Mouse (Mus musculus) stomach, embryonic 14.5 days (tissue): ENCODE data around the gene Rasgef1c. TPM values are rescaled to one million over a fixed set of nuclear protein-coding genes. Genes with fewer than 3 reads are reported as not detected.

Source experiments
- ATAC-seq: fragments of 200-750 bp; cut with Nextera tagmentation; 2 replicates; pipeline ENCODE4 v1.8.0; 2017; ENCODE audit warnings: low read depth, moderate TSS enrichment; ENCODE audit not compliant: insufficient number of reproducible peaks, insufficient read depth, low FRiP score
- H3K27ac ChIP-seq: fragments of 300-500 bp; sonication (generic); 2 replicates; pipeline ENCODE4 v1.5.1; 2014; ENCODE audit warnings: mild to moderate bottlenecking, low read length, moderate library complexity, mixed read lengths
- H3K27me3 ChIP-seq: fragments of 300-500 bp; sonication (generic); 2 replicates; pipeline ENCODE4 v1.6.1; 2014; ENCODE audit warnings: low read length, control low read depth, mixed read lengths; ENCODE audit not compliant: control insufficient read depth, insufficient read depth
- H3K36me3 ChIP-seq: fragments of 300-500 bp; sonication (generic); 2 replicates; pipeline ENCODE4 v1.6.1; 2014; ENCODE audit warnings: mild to moderate bottlenecking, control low read depth, low read length, moderate library complexity, mixed read lengths; ENCODE audit not compliant: control insufficient read depth, insufficient read depth
- H3K4me1 ChIP-seq: fragments of 300-500 bp; sonication (generic); 2 replicates; pipeline ENCODE4 v1.6.1; 2014; ENCODE audit warnings: low read length, control low read depth, mixed read lengths; ENCODE audit not compliant: control insufficient read depth, insufficient read depth
- H3K4me2 ChIP-seq: fragments of 300-500 bp; sonication (generic); replicated peaks from 2 replicates; pipeline ENCODE4 v1.6.1; 2014; ENCODE audit warnings: low read depth, low read length, control low read depth
- H3K4me3 ChIP-seq: fragments of 300-500 bp; sonication (generic); 2 replicates; pipeline ENCODE4 v1.5.1; 2014; ENCODE audit warnings: low read depth, low read length, control low read depth
- H3K9ac ChIP-seq: fragments of 300-500 bp; sonication (generic); replicated peaks from 2 replicates; pipeline ENCODE4 v1.6.1; 2014; ENCODE audit warnings: low read depth, mild to moderate bottlenecking, control low read depth, low read length, moderate library complexity, mixed read lengths
- H3K9me3 ChIP-seq: fragments of 300-500 bp; sonication (generic); 2 replicates; pipeline ENCODE4 v1.6.1; 2016; ENCODE audit warnings: low read depth, low read length, control low read depth; ENCODE audit not compliant: control insufficient read depth
- WGBS: fragments of 180-500 bp; shearing (Covaris S2); extraction: QIAGEN DNeasy Blood & Tissue Kit; methylation state at CpG from one replicate; pipeline ENCODE4 v1.1.7; 2014; 5-methylcytosine and 5-hydroxymethylcytosine counted together
- polyA plus RNA-seq: library from polyadenylated mRNA; unstranded; fragments of >200 nt; fragmentation: Nextera tagmentation; extraction: Ambion mirVana; gene quantifications from 2 replicates; pipeline ENCODE4 v1.2.1, GENCODE M21; 2014

The Rasgef1c gene
- polyA plus RNA-seq, 1 experiment from 2014 or later, result 0.54 TPM

DNA sequence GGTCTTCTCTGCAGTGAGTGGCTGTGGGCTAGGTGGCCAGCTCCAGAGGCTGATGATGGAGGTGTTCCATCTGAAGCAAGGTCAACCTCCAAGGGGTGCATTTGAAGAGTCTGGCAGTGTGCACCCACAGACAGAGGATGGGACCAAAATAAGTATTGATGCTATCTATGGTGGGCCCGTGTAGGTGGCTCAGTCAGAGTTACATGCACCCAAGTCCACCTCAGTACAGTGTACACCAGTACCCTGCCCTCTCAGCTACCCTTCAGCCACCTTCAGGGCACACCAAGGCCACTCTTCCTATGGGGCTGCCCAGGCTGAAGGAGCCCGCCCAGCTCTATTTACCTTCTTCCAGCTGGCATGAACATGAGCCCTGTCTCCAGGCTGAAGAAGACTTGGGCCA, 68.1 kb downstream of the Rasgef1c start:
- H3K36me3 ChIP-seq, result no peaks in the 10 kb centered on the region
- H3K4me1 ChIP-seq, result no peaks in the 10 kb centered on the region
- H3K9ac ChIP-seq, result no peak overlapping the region
- no peak overlapping the region for H3K4me3 ChIP-seq
- no peak for ATAC-seq
- no peak overlapping the region for H3K4me2 ChIP-seq
- WGBS, result 88% methylated on average over 2 of the region's 2 CpGs
- H3K27ac ChIP-seq, result no peak overlapping the region
- no peaks in the 10 kb centered on the region for H3K27me3 ChIP-seq
- no peaks in the 10 kb centered on the region; the same call in 1 of the 2 replicates for H3K9me3 ChIP-seq

DNA sequence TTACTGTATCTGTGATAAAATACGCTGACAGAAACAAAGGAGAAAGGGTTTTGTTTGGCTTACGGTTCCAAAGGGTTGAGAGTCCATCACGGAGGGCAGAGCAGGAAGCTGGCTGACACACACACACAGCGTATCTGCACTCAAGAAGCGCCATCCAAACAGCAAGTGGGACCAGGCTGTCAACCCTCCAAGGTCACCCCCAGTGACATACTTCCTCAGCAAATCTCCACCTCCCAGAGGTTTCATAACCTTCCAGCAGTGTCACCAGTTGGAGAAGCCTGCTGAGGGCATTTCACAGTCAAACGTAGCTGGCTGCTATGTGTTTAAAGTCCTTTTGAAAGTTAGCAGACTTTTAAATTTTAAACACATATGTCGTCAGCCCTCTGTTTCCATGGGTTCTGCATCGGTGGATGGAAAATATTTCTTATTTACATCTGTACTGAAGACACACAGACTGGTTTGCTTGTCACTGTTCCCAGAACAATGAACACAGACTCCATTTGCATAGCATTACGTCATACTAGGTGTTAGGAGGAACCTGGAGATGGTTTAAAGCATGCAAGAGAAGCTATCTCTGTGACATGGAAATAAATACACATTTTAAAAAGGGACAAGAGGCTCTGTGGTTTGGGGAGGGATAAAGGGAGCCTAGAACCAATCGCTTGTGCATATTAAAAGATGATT, 72.2 kb downstream of the Rasgef1c start:
- 82% methylated on average over 10 of the region's 10 CpGs for WGBS
- no peak for ATAC-seq
- H3K9me3 ChIP-seq, result no peaks in the 10 kb centered on the region; the same call in 1 of the 2 replicates
- H3K9ac ChIP-seq, result no peak overlapping the region
- no peaks in the 10 kb centered on the region for H3K4me1 ChIP-seq
- no peaks in the 10 kb centered on the region for H3K27me3 ChIP-seq
- H3K4me2 ChIP-seq, result no peak overlapping the region
- H3K27ac ChIP-seq, result no peak overlapping the region
- H3K4me3 ChIP-seq, result no peak overlapping the region
- H3K36me3 ChIP-seq, result no peaks in the 10 kb centered on the region

DNA sequence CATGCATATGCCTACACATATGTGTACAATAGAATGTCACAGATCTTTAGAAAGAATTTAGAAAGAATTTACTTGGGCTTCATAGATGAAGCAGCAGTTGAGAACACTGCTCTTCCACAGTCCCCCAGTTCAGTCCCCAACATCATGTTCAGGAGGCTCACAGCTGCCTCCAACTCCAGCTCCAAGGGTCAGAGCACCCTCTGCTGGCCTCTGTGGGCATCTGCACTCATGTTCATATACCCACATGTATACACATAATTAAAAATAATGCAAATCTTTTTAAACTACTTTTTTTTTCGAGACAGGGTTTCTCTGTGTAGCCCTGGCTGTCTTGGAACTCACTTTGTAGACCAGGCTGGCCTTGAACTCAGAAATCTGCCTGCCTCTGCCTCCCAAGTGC, 73.0 kb downstream of the Rasgef1c start:
- no peak overlapping the region for H3K4me3 ChIP-seq
- no peaks in the 10 kb centered on the region; the same call in 1 of the 2 replicates for H3K9me3 ChIP-seq
- no peaks in the 10 kb centered on the region for H3K4me1 ChIP-seq
- no peak for ATAC-seq
- H3K9ac ChIP-seq, result no peak overlapping the region
- H3K4me2 ChIP-seq, result no peak overlapping the region
- H3K27me3 ChIP-seq, result no peaks in the 10 kb centered on the region
- no peak overlapping the region for H3K27ac ChIP-seq
- 66% methylated on average over 1 of the region's 1 CpGs for WGBS
- no peaks in the 10 kb centered on the region for H3K36me3 ChIP-seq

DNA sequence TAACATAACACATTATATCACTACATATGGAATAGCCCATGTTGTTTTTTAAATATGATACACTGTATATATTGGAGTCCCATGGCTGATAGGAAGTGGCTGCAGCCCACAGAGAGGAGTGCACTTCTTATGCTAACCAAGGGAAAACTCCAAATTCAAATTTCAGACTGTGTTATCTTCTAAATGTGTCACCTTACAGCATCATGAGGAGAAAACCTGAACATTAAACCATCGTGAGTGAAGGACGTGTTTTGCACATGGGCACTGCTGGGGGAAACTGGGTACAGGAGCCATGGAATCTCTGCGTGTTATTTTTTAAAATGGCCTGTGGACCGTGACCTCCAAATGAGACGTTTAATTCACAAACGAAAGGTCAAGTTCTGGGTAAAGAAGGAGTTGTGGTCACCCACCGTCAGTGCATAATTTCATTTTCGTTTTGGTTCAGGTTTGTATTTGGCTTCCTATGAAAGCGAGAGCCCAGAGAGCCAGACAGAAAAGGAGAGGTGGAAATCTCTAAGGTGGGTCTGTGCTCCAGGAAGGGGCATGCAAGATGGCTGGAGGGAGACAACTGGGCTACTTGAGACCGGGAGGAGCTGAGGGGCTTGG, 76.4 kb downstream of the Rasgef1c start:
- 81% methylated on average over 10 of the region's 10 CpGs for WGBS
- Histone ChIP-seq H3K4me2 (no peak overlapping the region), H3K27ac (no peak overlapping the region), H3K4me3 (no peak overlapping the region), H3K9me3 (no peaks in the 10 kb centered on the region; the same call in 1 of the 2 replicates), H3K9ac (no peak overlapping the region), H3K36me3 (no peaks in the 10 kb centered on the region), H3K4me1 (0 out of 2 replicates have a peak, but pooled peaks cover 3% of the 10 kb centered on the region), H3K27me3 (no peaks in the 10 kb centered on the region)
- ATAC-seq, result no peak

DNA sequence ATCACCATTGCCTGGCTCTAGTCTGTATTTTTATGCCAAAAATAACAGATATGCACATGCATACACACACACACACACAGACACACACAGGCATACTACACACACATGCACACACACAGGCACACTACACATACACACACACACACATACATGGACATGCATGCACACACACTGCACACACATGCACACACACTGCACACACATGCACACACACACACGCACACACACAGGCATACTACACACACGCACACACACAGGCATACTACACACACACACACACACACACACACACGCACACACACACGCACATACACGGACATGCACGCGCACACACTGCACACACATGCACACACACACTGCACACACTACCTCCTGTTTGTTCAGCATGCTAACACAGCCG, 77.3 kb downstream of the Rasgef1c start:
- ATAC-seq, result no peak
- H3K4me2 ChIP-seq, result no peak overlapping the region
- H3K4me3 ChIP-seq, result no peak overlapping the region
- no peaks in the 10 kb centered on the region for H3K36me3 ChIP-seq
- no peaks in the 10 kb centered on the region; the same call in 1 of the 2 replicates for H3K9me3 ChIP-seq
- H3K27me3 ChIP-seq, result no peaks in the 10 kb centered on the region
- no peak overlapping the region for H3K9ac ChIP-seq
- H3K4me1 ChIP-seq, result 0 out of 2 replicates have a peak, but pooled peaks cover 3% of the 10 kb centered on the region
- WGBS, result 95% methylated on average over 8 of the region's 8 CpGs
- H3K27ac ChIP-seq, result no peak overlapping the region

DNA sequence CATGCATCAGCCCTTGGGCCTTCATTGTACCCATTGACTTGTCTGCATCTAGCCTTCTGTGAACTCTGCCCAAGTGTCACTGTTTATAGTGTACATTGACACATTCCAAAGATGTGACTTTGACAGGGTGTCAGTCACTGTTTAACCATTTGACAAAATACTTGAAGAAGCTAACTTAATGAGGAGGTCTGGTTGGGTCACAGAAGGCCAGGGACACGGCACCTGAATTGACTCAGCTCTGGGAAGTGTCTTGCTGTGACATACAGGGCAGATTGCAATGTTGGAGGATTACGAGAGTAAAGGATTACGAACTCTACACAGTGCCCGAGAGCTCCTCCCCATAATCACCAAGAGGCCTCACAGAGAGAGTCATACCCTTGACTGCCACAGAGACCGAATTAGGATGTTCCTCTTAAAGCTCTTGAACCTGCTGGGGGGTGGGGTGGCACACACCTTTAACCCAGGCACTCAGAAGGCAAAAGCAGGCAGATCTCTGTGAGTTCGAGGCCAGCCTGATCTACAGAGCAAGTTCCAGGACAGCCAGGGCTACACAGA, 79.1 kb downstream of the Rasgef1c start:
- Histone ChIP-seq H3K4me1 (0 out of 2 replicates have a peak, but pooled peaks cover 3% of the 10 kb centered on the region), H3K27me3 (no peaks in the 10 kb centered on the region), H3K4me2 (no peak overlapping the region), H3K36me3 (no peaks in the 10 kb centered on the region), H3K27ac (no peak overlapping the region), H3K4me3 (no peak overlapping the region), H3K9ac (no peak overlapping the region), H3K9me3 (no peaks in the 10 kb centered on the region)
- ATAC-seq, result no peak
- WGBS, result 73% methylated on average over 6 of the region's 6 CpGs

DNA sequence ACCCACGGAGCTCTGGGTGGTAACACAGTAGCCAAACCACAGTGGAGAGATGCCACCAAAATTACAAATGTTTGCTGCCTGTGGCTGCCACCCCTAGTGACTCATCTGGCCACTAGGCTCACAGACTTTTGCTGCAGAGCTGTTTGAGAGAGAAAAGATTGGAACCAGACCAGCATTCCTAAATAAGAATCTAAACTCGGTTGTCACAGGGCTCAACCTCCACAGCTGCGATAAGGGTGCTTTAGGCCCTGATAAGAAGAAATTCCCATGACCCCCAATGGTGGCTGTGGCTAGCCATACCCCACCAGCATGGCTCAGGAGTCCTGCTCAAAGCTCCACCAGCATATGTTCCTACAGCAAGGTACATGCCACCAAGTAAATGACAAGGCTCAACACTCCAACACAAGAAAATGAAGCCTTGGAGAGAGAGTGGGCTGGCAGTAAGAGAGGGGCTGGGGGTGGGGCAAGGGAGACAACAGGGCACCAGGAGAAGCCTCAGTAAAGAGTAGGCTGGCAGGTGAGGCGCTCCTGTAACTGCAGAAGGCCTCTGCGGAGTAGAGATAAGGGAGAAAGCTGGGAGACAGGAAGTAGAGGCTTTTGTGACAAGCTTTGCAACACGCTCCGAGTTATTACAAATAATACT, 79.8 kb downstream of the Rasgef1c start:
- H3K9me3 ChIP-seq, result no peaks in the 10 kb centered on the region
- H3K27me3 ChIP-seq, result no peaks in the 10 kb centered on the region
- H3K4me3 ChIP-seq, result no peak overlapping the region
- H3K9ac ChIP-seq, result no peak overlapping the region
- no peak overlapping the region for H3K27ac ChIP-seq
- no peaks in the 10 kb centered on the region for H3K36me3 ChIP-seq
- H3K4me1 ChIP-seq, result 0 out of 2 replicates have a peak, but pooled peaks cover 3% of the 10 kb centered on the region
- 65% methylated on average over 7 of the region's 7 CpGs for WGBS
- no peak overlapping the region for H3K4me2 ChIP-seq
- no peak for ATAC-seq

DNA sequence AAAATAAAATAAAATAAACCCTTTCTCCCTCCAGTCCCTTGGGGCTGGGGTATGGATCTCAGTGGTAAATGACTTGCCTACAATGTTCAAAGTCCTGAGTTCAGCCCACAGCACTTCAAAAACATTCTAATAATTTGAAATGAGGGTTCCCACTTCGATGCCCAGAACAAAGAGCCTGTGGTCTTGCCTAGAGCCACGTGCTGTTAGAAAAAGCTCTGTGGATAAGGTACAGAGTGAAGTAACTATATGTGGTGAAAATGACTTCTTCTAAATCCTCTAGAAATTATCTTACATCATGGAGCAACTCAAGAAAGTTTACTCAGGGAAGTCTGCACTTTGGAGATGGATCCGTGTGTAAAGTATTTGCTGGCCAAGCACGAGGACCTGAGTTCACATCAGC, 80.5 kb downstream of the Rasgef1c start:
- Histone ChIP-seq H3K36me3 (no peaks in the 10 kb centered on the region), H3K9me3 (no peaks in the 10 kb centered on the region), H3K27me3 (no peaks in the 10 kb centered on the region), H3K4me3 (no peak overlapping the region), H3K27ac (no peak overlapping the region), H3K4me1 (0 out of 2 replicates have a peak, but pooled peaks cover 3% of the 10 kb centered on the region), H3K4me2 (no peak overlapping the region), H3K9ac (no peak overlapping the region)
- no peak for ATAC-seq
- WGBS, result 86% methylated on average over 4 of the region's 4 CpGs
